Mouse (Mus musculus): ENCODE measurements around the gene Tmem52. TPM values are rescaled to one million over a fixed set of nuclear protein-coding genes. Genes with fewer than 3 reads are reported as not detected.
"Not testable (repeated sequence)": the region's sequence is repeated elsewhere in the genome, so short reads cannot be mapped to it uniquely, and the experiment has no call there.

Tmem52 gene
- polyA plus RNA-seq, 1 experiment from 2014 or later: not detected

DNA sequence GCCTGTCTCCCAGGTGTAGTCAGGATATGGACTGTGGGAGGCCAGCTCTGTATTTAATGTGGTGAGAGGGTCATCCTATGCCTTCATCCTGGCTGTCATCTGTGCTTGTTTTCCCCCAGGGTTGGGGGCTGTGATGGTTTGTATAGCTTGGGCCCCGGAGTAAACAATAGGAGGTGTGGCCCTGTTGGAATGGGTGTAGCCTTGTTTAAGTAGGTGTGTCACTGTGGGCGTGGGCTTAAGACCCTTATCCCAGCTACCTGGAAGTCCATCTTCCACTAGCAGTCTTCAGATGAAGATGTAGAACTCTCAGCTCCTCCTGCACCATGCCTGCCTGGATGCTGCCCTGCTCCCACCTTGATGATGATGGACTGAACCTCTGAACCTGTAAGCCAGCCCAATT lies 4.9 kb downstream of the Tmem52 start:
- H3K4me1 ChIP-seq; H3K4me3 ChIP-seq; ATAC-seq; H3K27ac ChIP-seq; H3K9me3 ChIP-seq (replicated peaks); H3K9ac ChIP-seq; H3K4me2 ChIP-seq; H3K36me3 ChIP-seq: not testable (repeated sequence)
- WGBS (ENCODE audit: insufficient replicate concordance): 42% methylated on average over 2 of the region's 2 CpGs
- peaks cover 58% of the 10 kb centered on the region for H3K27me3 ChIP-seq (replicated peaks)

DNA sequence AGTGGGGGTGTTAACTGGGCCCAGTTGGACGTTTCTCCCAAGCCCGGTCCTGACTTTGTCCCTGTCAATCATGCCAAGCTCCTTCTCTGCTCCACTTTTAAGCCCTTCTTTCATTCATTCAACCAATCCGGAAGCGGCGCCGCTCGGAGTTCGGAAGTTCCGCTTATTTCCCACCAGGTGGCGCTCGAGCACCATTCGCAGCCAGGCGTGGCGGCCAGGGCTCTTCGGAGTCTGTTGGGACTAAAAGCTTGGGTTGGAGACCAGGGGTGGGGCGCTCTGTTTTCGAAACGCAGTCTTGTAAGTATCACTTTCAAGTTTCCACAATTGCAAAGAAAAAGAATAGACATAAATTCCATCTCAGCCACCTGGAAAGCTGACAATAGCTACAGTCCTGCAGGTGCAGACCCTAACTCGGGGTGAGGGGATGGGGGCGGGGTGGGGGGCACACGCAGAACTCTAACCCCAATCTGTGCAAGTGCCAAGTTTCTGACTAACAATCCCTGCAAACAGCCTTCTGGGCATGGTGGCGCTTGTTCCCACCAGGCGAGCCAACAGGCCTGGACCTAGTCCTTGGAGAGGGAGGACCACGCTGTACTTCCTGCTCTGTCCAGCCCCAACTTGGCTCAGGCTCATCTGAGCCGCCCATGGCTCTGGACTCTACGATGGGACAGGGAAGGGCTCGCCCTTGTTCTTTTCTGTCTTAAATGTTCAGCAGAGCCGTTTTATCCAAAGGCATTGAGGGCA lies 12.6 kb downstream of the Tmem52 start:
- ATAC-seq: peak; percentile 68
- 18% methylated on average over 28 of the region's 28 CpGs for WGBS (ENCODE audit: insufficient replicate concordance)
- Histone ChIP-seq H3K27me3 (replicated peaks) (peaks cover 20% of the 10 kb centered on the region), H3K27ac (no peak overlapping the region), H3K4me3 (peak overlapping the region; percentile 24; the same call in 1 of the 2 replicates), H3K9ac (no peak overlapping the region), H3K9me3 (replicated peaks) (no peaks in the 10 kb centered on the region), H3K36me3 (no peaks in the 10 kb centered on the region), H3K4me2 (peak overlapping the region; percentile 59), H3K4me1 (peaks cover 5% of the 10 kb centered on the region)

DNA sequence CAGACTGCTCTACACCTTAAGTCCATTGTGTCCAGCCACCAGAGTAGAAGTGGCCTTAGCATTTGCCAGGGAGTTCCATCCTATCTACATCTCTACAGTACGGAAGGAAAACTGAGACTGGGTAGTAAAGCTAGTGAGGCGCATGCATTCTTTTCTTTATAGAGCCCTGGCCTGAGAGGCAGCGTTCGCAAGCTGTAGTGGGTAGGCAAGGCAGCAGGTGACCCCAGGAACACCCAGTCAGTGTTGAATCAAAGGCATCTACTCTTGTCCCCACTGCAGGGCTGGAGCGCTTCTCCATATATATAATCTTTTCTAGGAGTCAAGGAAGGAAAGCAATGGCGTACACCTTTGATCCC lies 13.2 kb downstream of the Tmem52 start:
- 81% methylated on average over 6 of the region's 6 CpGs for WGBS (ENCODE audit: insufficient replicate concordance)
- peaks cover 23% of the 10 kb centered on the region for H3K27me3 ChIP-seq (replicated peaks)
- H3K27ac ChIP-seq: no peak overlapping the region
- no peak overlapping the region for H3K4me2 ChIP-seq
- no peak for ATAC-seq
- H3K9me3 ChIP-seq (replicated peaks): no peaks in the 10 kb centered on the region
- H3K9ac ChIP-seq: no peak overlapping the region
- no peaks in the 10 kb centered on the region for H3K36me3 ChIP-seq
- peaks cover 10% of the 10 kb centered on the region for H3K4me1 ChIP-seq
- H3K4me3 ChIP-seq: no peak overlapping the region

DNA sequence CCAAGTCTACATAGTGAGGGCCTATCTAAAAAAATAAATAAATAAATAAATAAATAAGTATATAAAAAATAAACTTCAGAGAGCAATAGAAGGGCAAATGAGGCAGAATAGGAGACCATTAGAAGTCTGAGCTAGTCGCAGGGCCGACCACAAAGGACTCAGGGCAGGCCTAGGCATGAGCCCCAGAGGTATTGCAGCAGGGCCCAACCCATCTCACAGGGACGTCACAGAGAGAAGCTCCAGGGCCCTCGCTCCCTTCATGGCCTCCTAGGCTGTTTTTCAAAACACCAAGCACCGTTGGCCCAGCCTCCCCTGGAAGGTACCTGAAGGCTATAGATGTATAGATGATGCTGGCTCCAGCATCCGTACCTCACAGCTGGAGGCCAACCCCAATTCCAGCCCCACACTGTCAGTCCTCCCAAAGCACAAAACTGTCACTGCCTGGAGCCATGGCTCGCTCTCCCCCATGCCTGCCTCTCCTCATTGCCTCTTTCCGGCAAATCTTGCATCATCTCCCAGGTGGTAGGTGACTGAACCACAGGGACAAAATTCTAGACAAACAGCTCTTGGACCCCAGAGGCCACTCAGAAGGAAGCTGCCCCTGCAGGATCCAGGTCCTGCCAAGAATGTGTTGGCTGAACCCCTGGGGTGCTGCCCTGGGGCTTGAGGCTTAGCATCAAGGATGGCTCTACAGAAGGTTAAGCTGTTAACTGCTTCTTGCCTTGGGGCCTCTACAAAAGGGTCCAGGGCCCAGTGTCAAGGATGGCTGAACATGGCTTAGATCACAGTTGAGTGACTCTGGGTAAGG lies 14.0 kb downstream of the Tmem52 start:
- H3K9ac ChIP-seq: no peak overlapping the region
- H3K27me3 ChIP-seq (replicated peaks): peaks cover 18% of the 10 kb centered on the region
- no peaks in the 10 kb centered on the region for H3K36me3 ChIP-seq
- ATAC-seq: no peak
- H3K27ac ChIP-seq: no peak overlapping the region
- H3K4me2 ChIP-seq: no peak overlapping the region
- H3K4me1 ChIP-seq: peaks cover 19% of the 10 kb centered on the region
- WGBS (ENCODE audit: insufficient replicate concordance): 65% methylated on average over 8 of the region's 8 CpGs
- H3K4me3 ChIP-seq: no peak overlapping the region
- H3K9me3 ChIP-seq (replicated peaks): no peaks in the 10 kb centered on the region

DNA sequence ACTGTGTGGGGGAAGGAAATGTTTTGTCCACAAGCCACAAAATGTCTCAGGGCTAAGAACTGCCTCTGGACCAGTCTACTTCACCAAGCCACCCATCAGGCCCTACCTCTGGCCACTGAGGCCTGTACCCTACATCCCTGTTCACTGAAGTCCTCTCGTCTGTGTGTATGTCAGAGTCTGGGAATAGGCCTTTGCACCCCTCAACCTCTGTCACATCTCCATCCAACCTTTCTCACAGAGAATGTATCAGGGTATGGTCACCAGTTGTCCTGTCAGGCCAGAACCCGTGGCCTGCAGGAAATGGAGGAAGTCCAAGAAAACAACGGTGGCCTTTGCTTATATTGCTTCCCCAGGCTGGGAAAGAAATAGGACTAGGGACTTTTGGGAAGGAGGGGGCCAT lies 16.6 kb downstream of the Tmem52 start:
- no peak for ATAC-seq
- WGBS (ENCODE audit: insufficient replicate concordance): 40% methylated on average over 3 of the region's 3 CpGs
- Histone ChIP-seq H3K4me3 (no peak overlapping the region), H3K27me3 (replicated peaks) (peaks cover 4% of the 10 kb centered on the region; the same call in 1 of the 2 replicates), H3K4me2 (no peak overlapping the region), H3K4me1 (peaks cover 45% of the 10 kb centered on the region), H3K27ac (no peak overlapping the region), H3K9ac (no peak overlapping the region), H3K9me3 (replicated peaks) (no peaks in the 10 kb centered on the region), H3K36me3 (no peaks in the 10 kb centered on the region)

DNA sequence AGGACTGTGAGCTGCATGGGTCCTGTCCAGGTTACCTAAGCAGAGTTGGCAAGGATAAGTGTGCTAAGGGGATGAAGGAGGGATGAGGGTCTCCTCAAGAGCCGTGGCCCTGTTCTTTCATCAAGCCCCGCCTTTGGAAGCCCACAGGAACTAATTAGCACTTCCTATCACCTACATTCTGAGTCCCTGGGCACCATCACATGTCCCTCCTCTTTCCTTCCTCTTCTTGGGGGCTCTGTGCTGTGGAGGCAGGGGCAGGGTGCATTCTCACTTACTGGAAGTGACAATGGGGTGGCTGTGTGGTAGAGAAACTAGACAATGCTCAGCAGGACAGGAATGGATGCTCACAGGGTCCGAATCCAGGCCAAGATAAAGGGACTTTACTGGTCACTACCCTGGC lies 18.8 kb downstream of the Tmem52 start:
- 26% methylated on average over 3 of the region's 3 CpGs for WGBS (ENCODE audit: insufficient replicate concordance)
- H3K27ac ChIP-seq: peak overlapping the region; percentile 69; the same call in 1 of the 2 replicates
- H3K4me2 ChIP-seq: peak overlapping the region; percentile 51
- H3K27me3 ChIP-seq (replicated peaks): 0 out of 2 replicates have a peak, but pooled peaks cover 3% of the 10 kb centered on the region
- peaks cover 50% of the 10 kb centered on the region for H3K4me1 ChIP-seq
- no peaks in the 10 kb centered on the region for H3K9me3 ChIP-seq (replicated peaks)
- H3K9ac ChIP-seq: no peak overlapping the region
- no peaks in the 10 kb centered on the region for H3K36me3 ChIP-seq
- no peak for ATAC-seq
- no peak overlapping the region for H3K4me3 ChIP-seq

DNA sequence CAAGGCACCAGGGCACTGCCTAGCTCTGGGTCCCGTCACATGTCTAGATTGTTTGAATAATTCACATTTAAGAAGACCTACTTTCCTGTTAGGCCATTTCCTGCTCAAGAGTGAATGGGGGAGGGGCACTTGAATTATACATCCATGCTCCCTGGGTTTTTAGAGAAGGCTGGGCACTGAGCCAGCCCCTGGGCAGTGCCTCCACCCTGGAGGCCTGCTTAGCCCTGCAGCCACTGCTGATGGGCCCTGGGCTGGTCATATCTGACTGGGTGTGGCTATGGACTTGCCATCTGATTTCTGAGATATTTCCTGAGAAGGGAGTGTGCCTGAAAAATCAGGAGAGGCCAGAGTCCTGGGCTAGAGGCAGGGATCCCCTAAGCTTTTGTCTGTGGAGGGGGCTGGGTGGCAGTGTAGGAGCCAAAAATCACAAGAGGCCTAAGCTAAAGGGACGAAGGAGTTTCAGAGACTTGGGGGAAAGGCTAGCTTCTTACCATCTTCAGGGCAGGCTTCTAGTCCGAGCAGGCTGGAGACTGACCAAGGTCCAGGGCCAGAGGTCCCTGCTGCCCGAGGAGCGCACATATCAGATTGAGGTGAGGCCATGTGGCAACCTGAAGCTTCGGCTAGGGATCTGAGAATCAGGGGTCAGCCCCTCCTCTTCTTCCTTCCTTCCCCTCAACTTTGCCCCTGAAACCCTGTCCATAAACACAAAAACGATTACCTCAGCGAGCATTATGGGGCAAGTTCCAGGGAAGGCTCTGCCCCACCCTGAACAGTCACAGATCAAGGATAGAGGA lies 19.5 kb downstream of the Tmem52 start:
- no peak overlapping the region for H3K4me3 ChIP-seq
- peak overlapping the region; percentile 69; the same call in 1 of the 2 replicates for H3K27ac ChIP-seq
- H3K9ac ChIP-seq: peak overlapping the region; percentile 24; the same call in 1 of the 2 replicates
- peaks cover 57% of the 10 kb centered on the region for H3K4me1 ChIP-seq
- H3K4me2 ChIP-seq: peak overlapping the region; percentile 51
- 40% methylated on average over 8 of the region's 8 CpGs for WGBS (ENCODE audit: insufficient replicate concordance)
- ATAC-seq: peak; percentile 63
- no peaks in the 10 kb centered on the region for H3K9me3 ChIP-seq (replicated peaks)
- 0 out of 2 replicates have a peak, but pooled peaks cover 3% of the 10 kb centered on the region for H3K27me3 ChIP-seq (replicated peaks)
- no peaks in the 10 kb centered on the region for H3K36me3 ChIP-seq

DNA sequence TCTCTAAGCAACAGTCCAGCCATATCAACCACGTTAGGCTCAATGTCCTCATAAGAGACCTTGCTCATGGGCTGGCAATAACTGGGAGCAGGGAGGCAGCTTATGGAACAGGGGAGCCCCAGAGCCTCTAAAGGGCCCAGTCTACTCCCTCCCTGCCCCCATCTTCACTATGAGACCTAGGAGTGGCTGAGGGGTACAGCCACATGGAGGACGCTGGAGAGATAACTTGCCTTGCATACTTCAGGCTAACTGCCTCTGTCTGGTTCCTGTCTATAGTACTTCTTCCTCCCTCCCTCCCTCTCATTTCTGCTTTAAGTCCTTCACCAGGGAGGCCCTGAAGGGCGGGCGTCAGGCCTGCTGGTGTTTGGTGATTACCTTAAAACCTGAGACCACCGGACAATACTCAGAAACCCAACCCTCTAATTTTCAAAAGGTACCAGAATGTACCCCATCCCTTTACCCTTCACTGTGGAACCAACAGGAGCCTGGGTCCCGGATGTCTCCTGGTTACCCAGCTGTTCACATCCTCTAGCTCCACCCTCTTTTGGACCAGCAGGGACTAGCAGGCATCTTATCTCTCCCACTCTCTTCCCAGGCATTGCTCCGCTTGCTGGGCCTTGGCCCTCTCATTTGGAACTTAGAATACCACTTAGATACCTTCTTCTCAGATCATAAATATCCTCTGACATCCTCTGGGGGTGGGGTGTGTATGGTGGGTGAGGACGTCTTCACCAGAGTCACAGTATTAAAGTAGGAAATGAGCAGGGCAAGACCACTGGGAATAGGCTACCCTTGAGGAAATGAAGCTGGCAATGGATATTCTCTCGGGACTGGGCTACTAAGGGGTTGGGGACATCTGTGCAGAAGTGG lies 20.4 kb downstream of the Tmem52 start:
- Histone ChIP-seq H3K36me3 (0 out of 2 replicates have a peak, but pooled peaks cover 3% of the 10 kb centered on the region), H3K9ac (no peak overlapping the region), H3K4me2 (peak overlapping the region; percentile 51), H3K27me3 (replicated peaks) (0 out of 2 replicates have a peak, but pooled peaks cover 3% of the 10 kb centered on the region), H3K9me3 (replicated peaks) (no peaks in the 10 kb centered on the region), H3K27ac (peak overlapping the region; percentile 69), H3K4me3 (no peak overlapping the region), H3K4me1 (peaks cover 66% of the 10 kb centered on the region)
- WGBS (ENCODE audit: insufficient replicate concordance): 42% methylated on average over 9 of the region's 9 CpGs
- peak; percentile 23; the same call in 1 of the 2 replicates for ATAC-seq

DNA sequence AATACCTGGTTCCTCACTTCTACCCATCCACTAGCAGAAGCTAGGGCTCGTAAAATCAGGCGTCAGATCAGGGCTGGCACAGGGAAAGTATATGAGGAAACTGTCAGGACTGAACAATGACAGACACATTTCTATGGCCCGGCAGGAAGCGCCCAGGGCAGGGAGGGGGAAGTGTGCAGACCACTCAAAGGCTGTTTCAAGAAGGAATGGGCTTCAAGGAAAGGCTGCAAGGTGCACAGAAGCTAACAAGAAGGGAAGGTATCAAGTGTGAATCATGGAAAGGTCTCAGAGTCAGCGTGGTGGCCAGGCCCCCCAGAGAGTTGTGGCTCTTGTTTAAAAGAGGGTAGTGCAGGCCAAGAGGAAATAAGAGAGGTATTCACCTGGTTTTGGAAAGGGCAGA lies 21.5 kb downstream of the Tmem52 start:
- peak overlapping the region; percentile 98 for H3K9ac ChIP-seq
- H3K27ac ChIP-seq: peak overlapping the region; percentile 84
- ATAC-seq: no peak

DNA sequence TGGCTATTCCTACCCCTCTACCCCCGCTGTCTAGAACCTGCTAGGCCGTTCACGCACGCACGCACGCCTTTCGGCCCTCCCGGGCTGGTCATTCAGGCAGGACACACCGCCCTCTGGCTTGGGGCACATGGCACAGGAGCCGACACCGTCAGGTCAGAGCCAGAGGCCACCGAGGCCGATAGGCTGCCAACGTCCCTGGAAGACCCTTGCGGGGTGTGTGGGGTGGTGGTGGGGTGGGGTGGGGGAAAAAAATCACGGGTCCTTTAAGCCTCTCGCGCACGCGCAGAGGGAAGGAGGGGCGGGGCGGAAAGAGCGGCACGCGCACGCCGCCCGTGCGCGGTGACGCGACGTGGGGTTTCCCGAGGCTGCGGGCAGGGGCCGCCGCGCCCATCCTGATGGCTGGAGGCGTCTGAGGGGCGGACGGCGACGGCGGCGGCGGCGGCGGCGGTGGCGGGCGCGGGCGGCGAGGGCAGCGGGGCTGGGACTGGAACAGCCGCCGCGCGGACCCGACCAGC lies 22.1 kb downstream of the Tmem52 start, which contains the start of gene Gnb1:
Gnb1 (plus strand) TSS at position 372 of the 515 bp plus-strand sequence.
- 0 out of 2 replicates have a peak, but pooled peaks cover 3% of the 10 kb centered on the region for H3K27me3 ChIP-seq (replicated peaks)
- peak within 1 kb of the TSS; percentile 100 for H3K4me2 ChIP-seq
- under 1% methylated on average over 25 of the region's 60 CpGs for WGBS (ENCODE audit: insufficient replicate concordance)
- peaks cover 81% of the 10 kb centered on the region for H3K4me1 ChIP-seq
- 0 out of 2 replicates have a peak, but pooled peaks cover 4% of the 10 kb centered on the region for H3K36me3 ChIP-seq
- peak; percentile 79 for ATAC-seq
- peak within 1 kb of the TSS; percentile 99 for H3K4me3 ChIP-seq
- H3K9me3 ChIP-seq (replicated peaks): no peaks in the 10 kb centered on the region
- peak within 1 kb of the TSS; percentile 84 for H3K27ac ChIP-seq
- H3K9ac ChIP-seq: peak within 1 kb of the TSS; percentile 98

More for the DNA sequence above, 21.5 kb downstream of the Tmem52 start:
- Histone ChIP-seq H3K4me3 (peak overlapping the region; percentile 99), H3K9me3 (replicated peaks) (no peaks in the 10 kb centered on the region), H3K4me2 (peak overlapping the region; percentile 100), H3K4me1 (peaks cover 77% of the 10 kb centered on the region), H3K36me3 (0 out of 2 replicates have a peak, but pooled peaks cover 4% of the 10 kb centered on the region), H3K27me3 (replicated peaks) (0 out of 2 replicates have a peak, but pooled peaks cover 3% of the 10 kb centered on the region)
- WGBS (ENCODE audit: insufficient replicate concordance): 29% methylated on average over 5 of the region's 5 CpGs

All from liver, embryonic 12.5 days (tissue).